Mouse (Mus musculus) heart, adult 8-10 months (tissue): ENCODE measurements at regions not wholly inside any gene's neighbourhood (a gene's known extent, or its start where the extent isn't known, plus 50 kb on each side); places are given as distances from the start of the nearest gene placed in this dataset.

Source experiments
- DNase-seq: peaks from one replicate; pipeline ENCODE4 v3.0.0; 2022; ENCODE audit warnings: low spot score

- no peak for DNase-seq
Measured at GRCm38 (mm10) chr4:29133404-29134307, 320.7 kb downstream of the Epha7 start.

DNA sequence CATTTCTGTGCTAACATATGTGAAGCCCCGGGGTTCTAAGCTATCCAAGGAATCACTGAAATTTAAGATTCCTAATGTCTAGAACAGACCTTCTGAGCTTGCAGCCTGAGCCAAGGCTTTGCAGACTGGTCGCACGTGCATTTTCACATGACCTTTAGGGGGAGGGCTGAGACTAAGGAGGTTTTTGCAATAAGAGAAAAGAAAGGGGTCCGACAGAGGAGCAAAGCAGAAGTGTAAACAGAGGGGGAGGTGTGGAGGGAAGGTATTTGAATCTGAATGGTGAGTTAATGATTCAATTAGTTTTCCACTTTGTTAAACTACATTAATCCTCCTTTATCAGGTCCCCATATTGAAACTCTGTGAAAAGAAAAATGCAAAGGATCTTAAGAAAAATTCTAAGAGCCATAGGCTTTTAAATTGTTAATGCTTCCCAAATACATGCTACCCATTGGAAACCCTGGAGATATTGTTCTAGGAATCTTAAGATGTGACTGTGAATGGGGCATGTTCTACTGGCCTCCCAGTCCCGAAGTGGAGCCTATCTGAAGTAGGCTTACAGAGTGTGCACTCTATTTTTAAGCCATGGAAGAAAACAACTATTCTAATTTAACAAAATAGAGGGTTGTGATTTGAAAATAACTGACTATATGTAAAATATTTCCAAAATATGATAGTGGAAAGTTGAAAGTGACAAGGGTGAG lies 322.9 kb downstream of the Epha7 start:
- no peak for DNase-seq

GRCm38 (mm10) chr4:29138771-29139301 lies 325.9 kb downstream of the Epha7 start:
- no peak for DNase-seq

DNA sequence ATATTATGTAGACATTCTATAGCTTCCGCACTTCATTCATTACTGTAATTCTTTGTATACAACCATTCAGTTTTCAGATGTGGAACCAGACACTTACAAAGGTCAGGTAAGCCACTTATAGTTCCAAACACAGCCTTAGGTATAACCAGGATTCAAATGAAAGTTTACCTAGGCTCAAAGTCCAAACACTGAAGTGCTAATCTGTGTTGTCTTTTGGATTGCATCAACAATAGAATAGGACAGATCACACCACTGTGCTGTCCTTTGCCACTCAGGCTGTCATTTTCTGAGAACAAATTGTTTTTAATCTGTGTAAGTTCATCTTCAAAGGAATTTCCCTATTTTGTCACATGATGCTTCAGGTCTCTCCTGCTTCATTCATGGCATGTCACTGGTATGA lies 330.5 kb downstream of the Epha7 start:
- no peak for DNase-seq

DNA sequence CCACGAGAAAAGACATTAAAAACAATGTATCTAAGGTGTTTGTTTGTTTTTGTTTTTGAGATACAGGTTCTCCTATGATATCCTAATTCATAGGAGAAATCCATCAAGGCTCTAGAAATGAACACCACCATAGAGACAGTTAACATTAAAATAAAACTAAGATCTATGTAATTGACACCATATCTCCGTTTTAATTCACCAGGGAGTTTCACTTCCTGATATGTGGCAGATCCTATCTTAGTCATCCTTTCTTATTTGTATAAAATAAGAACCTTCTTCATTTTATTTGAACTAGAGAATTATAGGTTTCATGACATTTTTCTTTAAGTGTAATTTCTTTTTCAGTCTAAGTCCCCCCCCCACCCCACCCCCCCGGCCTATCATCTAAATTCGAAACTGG lies 332.3 kb downstream of the Epha7 start:
- no peak for DNase-seq

DNA sequence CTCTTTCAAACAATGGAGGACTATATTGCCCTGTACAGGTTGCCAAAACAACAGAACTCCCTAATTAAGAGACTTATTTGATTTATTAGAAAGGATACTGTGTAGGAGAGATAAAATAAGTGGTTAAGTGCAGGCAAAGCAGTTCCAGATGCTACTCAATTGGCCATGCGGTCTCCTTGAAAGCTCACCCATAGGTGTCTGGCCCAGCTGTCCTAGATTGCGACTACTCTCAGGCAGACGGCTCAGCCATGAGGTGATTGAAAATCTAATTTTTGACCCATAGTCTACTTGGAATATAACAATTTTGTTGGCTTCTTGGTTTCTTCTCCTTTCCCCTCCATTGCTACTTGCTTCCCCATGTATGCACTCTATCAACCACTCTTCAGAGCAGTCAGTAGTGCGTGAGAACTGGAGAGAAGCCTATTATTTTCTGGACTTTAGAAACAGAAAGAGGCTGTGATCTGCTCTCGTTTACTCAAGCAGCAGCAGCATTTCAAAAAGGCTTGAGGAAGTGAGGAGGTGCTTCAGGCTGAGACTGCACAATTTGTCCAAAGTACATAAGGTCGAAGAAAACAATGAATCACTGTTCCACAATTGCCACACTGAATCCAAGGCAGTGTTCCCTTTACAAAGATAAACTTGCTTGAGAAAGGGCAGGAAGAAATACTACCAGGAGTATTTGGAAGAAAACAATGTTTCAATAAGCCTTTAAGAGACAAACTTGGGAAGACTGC lies 339.4 kb downstream of the Epha7 start:
- DNase-seq = no peak

- no peak for DNase-seq
Measured at GRCm38 (mm10) chr4:29182494-29182893, 369.6 kb downstream of the Epha7 start.

DNA sequence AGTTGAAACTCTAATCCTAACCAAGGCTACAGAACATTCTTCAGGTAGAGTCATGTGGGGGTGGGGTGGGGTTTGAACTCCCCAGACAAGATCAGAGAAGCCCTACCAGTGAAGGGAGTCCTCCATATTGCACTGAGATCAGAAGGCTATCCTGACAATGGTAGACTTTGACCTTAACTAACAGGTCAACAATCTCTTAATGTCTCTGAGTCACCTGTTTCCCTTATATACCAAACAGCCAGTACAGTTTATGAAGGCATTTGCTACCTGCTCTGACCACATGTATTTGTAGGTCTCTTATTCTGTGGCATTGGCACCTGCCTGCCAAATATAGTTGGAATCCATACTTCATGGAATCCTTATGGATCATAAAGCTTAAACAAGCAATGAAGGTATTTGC lies 370.5 kb downstream of the Epha7 start:
- no peak for DNase-seq

- no peak for DNase-seq
Measured at GRCm38 (mm10) chr4:29183818-29184217, 370.9 kb downstream of the Epha7 start.

GRCm38 (mm10) chr4:29200976-29201375 lies 388.0 kb downstream of the Epha7 start:
- no peak for DNase-seq
